Mouse (Mus musculus) lung, postnatal 0 days (tissue): ENCODE results near the gene Tarm1. TPM values are rescaled to one million over a fixed set of nuclear protein-coding genes. Genes with fewer than 3 reads are reported as not detected.
A peak's percentile ranks its signal among the peaks of the same experiment; 100 is the strongest.

ENCODE experiments used
- ATAC-seq: fragments of 200-750 bp; cut with Nextera tagmentation; 2 replicates; pipeline ENCODE4 v1.8.0; 2017; ENCODE audit warnings: moderate library complexity
- DNase-seq: peaks from one replicate; pipeline ENCODE4 v3.0.0-alpha.2; 2016; ENCODE audit warnings: low spot score
- H3K27ac ChIP-seq: fragments of 300-500 bp; sonication (generic); 2 replicates; pipeline ENCODE4 v1.5.1; 2014; ENCODE audit warnings: antibody characterized with exemption, mild to moderate bottlenecking, low read length, mixed read lengths
- H3K27me3 ChIP-seq: fragments of 300-500 bp; sonication (generic); replicated peaks from 2 replicates; pipeline ENCODE4 v1.6.1; 2014; ENCODE audit warnings: low read length, mixed read lengths; ENCODE audit not compliant: insufficient read depth
- H3K36me3 ChIP-seq: fragments of 300-500 bp; sonication (generic); 2 replicates; pipeline ENCODE4 v1.6.1; 2014; ENCODE audit warnings: low read length, mixed read lengths; ENCODE audit not compliant: insufficient read depth
- H3K4me1 ChIP-seq: fragments of 300-500 bp; sonication (generic); 2 replicates; pipeline ENCODE4 v1.6.1; 2014; ENCODE audit warnings: antibody characterized with exemption, low read depth, low read length, mixed read lengths; ENCODE audit not compliant: insufficient read depth
- H3K4me2 ChIP-seq: fragments of 300-500 bp; sonication (generic); replicated peaks from 2 replicates; pipeline ENCODE4 v1.6.1; 2014; ENCODE audit warnings: low read depth, mild to moderate bottlenecking, low read length, moderate library complexity, mixed read lengths
- H3K4me3 ChIP-seq: fragments of 300-500 bp; sonication (generic); 2 replicates; pipeline ENCODE4 v1.5.1; 2014; ENCODE audit warnings: low read depth, low read length
- H3K9ac ChIP-seq: fragments of 300-500 bp; sonication (generic); replicated peaks from 2 replicates; pipeline ENCODE4 v1.6.1; 2014; ENCODE audit warnings: low read depth, mild to moderate bottlenecking
- H3K9me3 ChIP-seq: fragments of 300-500 bp; sonication (generic); 2 replicates; pipeline ENCODE4 v1.6.1; 2016; ENCODE audit warnings: low read length, mixed read lengths
- CTCF ChIP-seq: IDR thresholded peaks from 2 replicates; pipeline ENCODE4 v1.5.1; 2016; ENCODE audit warnings: antibody characterized with exemption, mild to moderate bottlenecking
- EP300 ChIP-seq: IDR thresholded peaks from 2 replicates; pipeline ENCODE4 v1.6.1; 2016; ENCODE audit warnings: antibody characterized with exemption, mild to moderate bottlenecking, control low read depth
- WGBS: fragments of 180-500 bp; shearing (Covaris S2); extraction: QIAGEN DNeasy Blood & Tissue Kit; methylation state at CpG from one replicate; pipeline ENCODE4 v1.1.7; 2014; 5-methylcytosine and 5-hydroxymethylcytosine counted together
- polyA plus RNA-seq: library from polyadenylated mRNA; unstranded; fragments of >200 nt; fragmentation: Nextera tagmentation; extraction: Ambion mirVana; gene quantifications from 2 replicates; pipeline ENCODE4 v1.2.1, GENCODE M21; 2015

Tarm1 gene
- polyA plus RNA-seq, 1 experiment from 2014 or later, result 0.36 TPM

DNA sequence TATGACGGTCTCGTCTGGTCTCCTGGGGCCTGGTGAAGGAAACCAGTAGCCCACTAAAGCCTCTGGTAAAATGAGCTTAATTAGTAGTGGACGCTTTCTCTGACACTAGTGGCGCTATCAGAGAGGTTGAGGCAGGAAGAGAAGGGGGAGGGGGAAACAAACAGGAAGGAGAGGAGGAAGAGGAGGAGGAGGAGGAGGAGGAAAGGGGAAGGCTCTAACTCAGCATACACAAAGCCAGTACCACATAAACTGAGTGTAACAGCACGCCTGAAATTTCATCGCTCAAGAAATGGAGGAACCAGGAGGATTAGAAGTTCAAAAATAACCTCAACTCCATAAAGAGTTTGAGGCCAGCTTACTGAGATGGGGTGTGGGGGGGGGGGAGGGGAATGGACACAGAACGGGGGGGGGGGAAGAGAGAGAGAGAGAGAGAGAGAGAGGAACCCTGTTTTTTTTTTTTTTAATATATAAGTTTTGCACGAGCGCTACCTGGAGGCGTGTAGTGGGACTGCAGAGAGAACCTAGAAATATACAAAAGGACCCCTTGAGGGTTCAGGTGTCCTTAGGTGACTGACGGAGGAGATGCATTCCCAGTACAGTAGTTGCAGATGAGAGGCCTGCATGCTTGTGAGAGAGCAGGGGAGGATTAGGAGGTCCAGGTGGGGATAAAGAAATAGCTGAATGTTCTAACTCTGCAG lies 48.8 kb downstream of the Tarm1 start:
- H3K4me1 ChIP-seq, result no peaks in the 10 kb centered on the region
- WGBS, result 41% methylated on average over 10 of the region's 11 CpGs
- no peak for DNase-seq
- no peaks in the 10 kb centered on the region for H3K27me3 ChIP-seq
- no peak overlapping the region for H3K4me2 ChIP-seq
- TF ChIP-seq EP300 (no peak), CTCF (no peak; the same call in 1 of the 2 replicates)
- H3K9ac ChIP-seq, result no peak overlapping the region
- no peaks in the 10 kb centered on the region for H3K36me3 ChIP-seq
- H3K4me3 ChIP-seq, result no peak overlapping the region
- no peak for ATAC-seq
- H3K9me3 ChIP-seq, result no peaks in the 10 kb centered on the region
- H3K27ac ChIP-seq, result no peak overlapping the region

GRCm38 (mm10) chr7:3452821-3453485 lies 49.5 kb downstream of the Tarm1 start:
- Histone ChIP-seq H3K27ac (no peak overlapping the region), H3K9me3 (no peaks in the 10 kb centered on the region), H3K4me1 (no peaks in the 10 kb centered on the region), H3K36me3 (no peaks in the 10 kb centered on the region), H3K9ac (no peak overlapping the region), H3K4me2 (no peak overlapping the region), H3K27me3 (no peaks in the 10 kb centered on the region), H3K4me3 (no peak overlapping the region)
- no peak for DNase-seq
- no peak for TF ChIP-seq CTCF
- TF ChIP-seq EP300, result no peak
- WGBS, result 34% methylated on average over 12 of the region's 12 CpGs
- no peak for ATAC-seq

GRCm38 (mm10) chr7:3451161-3451560 lies 51.3 kb downstream of the Tarm1 start:
- DNase-seq (no peak), ATAC-seq (no peak)
- H3K4me3 ChIP-seq, result no peak overlapping the region
- no peaks in the 10 kb centered on the region for H3K36me3 ChIP-seq
- no peak overlapping the region for H3K4me2 ChIP-seq
- no peak overlapping the region for H3K9ac ChIP-seq
- H3K27ac ChIP-seq, result no peak overlapping the region
- no peaks in the 10 kb centered on the region for H3K9me3 ChIP-seq
- WGBS, result 21% methylated on average over 6 of the region's 6 CpGs
- no peaks in the 10 kb centered on the region for H3K4me1 ChIP-seq
- H3K27me3 ChIP-seq, result no peaks in the 10 kb centered on the region
- no peak for TF ChIP-seq CTCF
- no peak for TF ChIP-seq EP300

- no peaks in the 10 kb centered on the region for H3K27me3 ChIP-seq
- no peak overlapping the region for H3K27ac ChIP-seq
- H3K9me3 ChIP-seq, result no peaks in the 10 kb centered on the region
- H3K9ac ChIP-seq, result no peak overlapping the region
- H3K4me1 ChIP-seq, result no peaks in the 10 kb centered on the region
- no peak overlapping the region for H3K4me2 ChIP-seq
- TF ChIP-seq CTCF (no peak), EP300 (no peak)
- ATAC-seq (no peak), DNase-seq (no peak)
- no peaks in the 10 kb centered on the region for H3K36me3 ChIP-seq
- no peak overlapping the region for H3K4me3 ChIP-seq
- 42% methylated on average over 5 of the region's 5 CpGs for WGBS
These were observed 51.8 kb downstream of the Tarm1 start for GRCm38 (mm10) chr7:3450671-3451070.

GRCm38 (mm10) chr7:3448737-3449454 lies 53.5 kb downstream of the Tarm1 start:
- ATAC-seq (no peak), DNase-seq (peak; percentile 44)
- WGBS, result 22% methylated on average over 15 of the region's 15 CpGs
- H3K36me3 ChIP-seq, result no peaks in the 10 kb centered on the region
- no peaks in the 10 kb centered on the region for H3K27me3 ChIP-seq
- H3K4me2 ChIP-seq, result no peak overlapping the region
- H3K4me3 ChIP-seq, result no peak overlapping the region
- H3K9me3 ChIP-seq, result no peaks in the 10 kb centered on the region
- H3K27ac ChIP-seq, result no peak overlapping the region
- no peak overlapping the region for H3K9ac ChIP-seq
- TF ChIP-seq EP300 (no peak), CTCF (peak; percentile 80)
- H3K4me1 ChIP-seq, result no peaks in the 10 kb centered on the region

- no peaks in the 10 kb centered on the region for H3K4me1 ChIP-seq
- no peak for DNase-seq
- H3K4me3 ChIP-seq, result no peak overlapping the region
- H3K27ac ChIP-seq, result no peak overlapping the region
- H3K36me3 ChIP-seq, result no peaks in the 10 kb centered on the region
- ATAC-seq, result no peak
- H3K27me3 ChIP-seq, result no peaks in the 10 kb centered on the region
- TF ChIP-seq EP300 (no peak), CTCF (no peak)
- 65% methylated on average over 4 of the region's 4 CpGs for WGBS
- no peaks in the 10 kb centered on the region for H3K9me3 ChIP-seq
- no peak overlapping the region for H3K9ac ChIP-seq
- H3K4me2 ChIP-seq, result no peak overlapping the region
These were observed 55.4 kb downstream of the Tarm1 start for GRCm38 (mm10) chr7:3447026-3447425.
